Comparison of ENCODE assay signal across 8 mouse cellular contexts in the genomic region with DNA sequence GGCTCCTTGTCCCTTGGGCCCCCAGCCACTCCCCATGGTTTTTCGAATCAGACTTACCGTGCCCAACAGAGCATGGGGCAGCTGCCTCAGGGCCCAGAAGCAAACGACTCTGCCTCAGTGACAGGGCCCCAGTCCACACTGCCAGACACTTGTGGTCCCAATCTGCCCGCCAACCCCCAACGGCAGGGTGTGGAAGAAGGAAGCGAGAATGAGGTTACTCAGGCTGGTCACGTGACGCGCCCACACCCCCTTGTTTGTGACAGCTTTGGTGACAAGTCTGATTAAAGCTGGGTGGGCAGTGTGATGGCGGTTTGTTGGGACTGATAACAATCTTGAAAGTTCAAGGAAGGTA. TPM values are rescaled to one million over a fixed set of nuclear protein-coding genes. Genes with fewer than 3 reads are reported as not detected.
DNase-seq lines count a peak whose midpoint lies in the region; ATAC-seq and TF ChIP-seq lines count a peak whose summit lies in the region.

No protein-coding gene starts in this region.

- TF ChIP-seq CTCF in layer of hippocampus, adult 2 months (conservative IDR thresholded peaks at IDR 0.05): no peak

- no peaks in the 10 kb centered on the region for H3K36me3 ChIP-seq in kidney, embryonic 14.5 days (ENCODE audit: control insufficient read depth, insufficient read depth, low read length)

- ATAC-seq in erythroid progenitor cell, adult 5-6 weeks (replicated peaks; ENCODE audit: low FRiP score, poor library complexity, severe bottlenecking): 0 out of 2 replicates have a peak, but pooled peaks have one; percentile 31
- no peak for ATAC-seq in kidney, embryonic 14.5 days (ENCODE audit: low FRiP score, low TSS enrichment)

- no peak overlapping the region for H3K4me3 ChIP-seq in layer of hippocampus, adult 2 months
- no peak overlapping the region for H3K4me3 ChIP-seq in kidney, embryonic 14.5 days (ENCODE audit: low read length)

- no peak overlapping the region for H3K4me2 ChIP-seq in kidney, embryonic 14.5 days (replicated peaks; ENCODE audit: low read depth, low read length)

- DNase-seq in layer of hippocampus, adult 2 months (ENCODE audit: low spot score in 2 of 2): no peak
- DNase-seq in layer of hippocampus, adult 9-10 months (ENCODE audit: low spot score): no peak
- peak; percentile 59 for DNase-seq in lung, postnatal 14 days
- peak; percentile 91 for DNase-seq in thymus, postnatal 0 days (ENCODE audit: low spot score)
- DNase-seq in frontal cortex, postnatal 25 days (ENCODE audit: low spot score in 2 of 2): no peak
- DNase-seq in cerebellum, adult 9-10 months: no peak

- no peaks in the 10 kb centered on the region for H3K27me3 ChIP-seq in kidney, embryonic 14.5 days (ENCODE audit: control insufficient read depth, insufficient read depth, low read length)

- H3K9ac ChIP-seq in kidney, embryonic 14.5 days (ENCODE audit: low read depth, low read length): no peak overlapping the region

- peak overlapping the region; percentile 39; the same call in 1 of the 2 replicates for H3K27ac ChIP-seq in layer of hippocampus, adult 2 months
- no peak overlapping the region for H3K27ac ChIP-seq in kidney, embryonic 14.5 days (ENCODE audit: low read depth, low read length)

- 0 out of 2 replicates have a peak, but pooled peaks cover 3% of the 10 kb centered on the region for H3K4me1 ChIP-seq in kidney, embryonic 14.5 days (ENCODE audit: control insufficient read depth, insufficient read depth, low read length)

- WGBS in kidney, embryonic 14.5 days: 49% methylated on average over 10 of the region's 10 CpGs

- H3K9me3 ChIP-seq in kidney, embryonic 14.5 days (ENCODE audit: control insufficient read depth, low read length): no peaks in the 10 kb centered on the region

RNA-seq across cellular contexts. Expression of a gene that starts 2.2 kb away (rescaled TPM):
- total RNA-seq in layer of hippocampus, adult 2 months (2021): 10 to 100 TPM; 28.3 to 28.8 TPM
- 81.1 and 83.0 TPM in 2 replicates for total RNA-seq in erythroid progenitor cell, adult 5-6 weeks (2015; ENCODE audit: low replicate concordance)
- 26.7 and 29.5 TPM in 2 replicates for total RNA-seq in erythroid progenitor cell, adult 5-6 weeks (2017; ENCODE audit: low replicate concordance)
- polyA plus RNA-seq in thymus, postnatal 0 days (2015; fragmentation: Nextera tagmentation; extraction: Ambion mirVana): 205 and 252 TPM in 2 replicates
- polyA plus RNA-seq in kidney, embryonic 14.5 days (2014; fragmentation: Nextera tagmentation; extraction: Ambion mirVana): 1.2 and 1.4 TPM in 2 replicates

RNA-seq across cellular contexts. Expression of a gene that starts 30.0 kb away (rescaled TPM):
- total RNA-seq in layer of hippocampus, adult 2 months (2021): 10 to 100 TPM; 22.8 to 24.0 TPM
- total RNA-seq in erythroid progenitor cell, adult 5-6 weeks (2015; ENCODE audit: low replicate concordance): 2.9 TPM in 1 of 2 replicates, not detected in the other
- total RNA-seq in erythroid progenitor cell, adult 5-6 weeks (2017; ENCODE audit: low replicate concordance): 3.0 TPM in 1 of 2 replicates, not detected in the other
- polyA plus RNA-seq in thymus, postnatal 0 days (2015; fragmentation: Nextera tagmentation; extraction: Ambion mirVana): 6.1 and 7.0 TPM in 2 replicates
- 17.6 and 24.8 TPM in 2 replicates for polyA plus RNA-seq in kidney, embryonic 14.5 days (2014; fragmentation: Nextera tagmentation; extraction: Ambion mirVana)

RNA-seq across cellular contexts. Expression of a gene that starts 57.7 kb away (rescaled TPM):
- 100 to 1,000 TPM; 111 to 122 TPM for total RNA-seq in layer of hippocampus, adult 2 months (2021)
- total RNA-seq in erythroid progenitor cell, adult 5-6 weeks (2015; ENCODE audit: low replicate concordance): 54.9 and 75.3 TPM in 2 replicates
- 36.4 and 52.0 TPM in 2 replicates for total RNA-seq in erythroid progenitor cell, adult 5-6 weeks (2017; ENCODE audit: low replicate concordance)
- polyA plus RNA-seq in thymus, postnatal 0 days (2015; fragmentation: Nextera tagmentation; extraction: Ambion mirVana): 146 and 152 TPM in 2 replicates
- polyA plus RNA-seq in kidney, embryonic 14.5 days (2014; fragmentation: Nextera tagmentation; extraction: Ambion mirVana): 106 and 129 TPM in 2 replicates

RNA-seq across cellular contexts. Expression of a gene that starts 58.0 kb away (rescaled TPM):
- 10 to 100 TPM; 53.5 to 54.4 TPM for total RNA-seq in layer of hippocampus, adult 2 months (2021)
- total RNA-seq in erythroid progenitor cell, adult 5-6 weeks (2015; ENCODE audit: low replicate concordance): 8.4 and 22.0 TPM in 2 replicates
- total RNA-seq in erythroid progenitor cell, adult 5-6 weeks (2017; ENCODE audit: low replicate concordance): 32.1 and 44.9 TPM in 2 replicates
- polyA plus RNA-seq in thymus, postnatal 0 days (2015; fragmentation: Nextera tagmentation; extraction: Ambion mirVana): 29.4 and 34.4 TPM in 2 replicates
- polyA plus RNA-seq in kidney, embryonic 14.5 days (2014; fragmentation: Nextera tagmentation; extraction: Ambion mirVana): 30.0 and 53.0 TPM in 2 replicates

Comparison
In these comparisons a context has a peak if more than half of its experiments do, and no peak if none do; other contexts are left out.
1. DNase-seq: peak in lung, postnatal 14 days (single experiment) and thymus, postnatal 0 days (single experiment); none in layer of hippocampus, adult 2 months (0 of 2), layer of hippocampus, adult 9-10 months (single experiment), frontal cortex, postnatal 25 days (0 of 2) and cerebellum, adult 9-10 months (single experiment).
2. RNA of a gene that starts 30.0 kb away (total RNA-seq): 22.8 to 24.0 TPM in layer of hippocampus, adult 2 months; 2.9 to 3.0 TPM in erythroid progenitor cell, adult 5-6 weeks; every median in the first group is over 4 times any median in the second.